Mouse (Mus musculus): ENCODE data around the gene Gm49361.

GRCm38 (mm10) chr14:57649501-57649900 is 96.4 kb downstream of the Gm49361 start:
- no peak for TF ChIP-seq CTCF (IDR thresholded peaks at IDR 0.05; ENCODE audit: insufficient read depth, low read length)
- no peak for TF ChIP-seq POLR2A (IDR thresholded peaks at IDR 0.05; ENCODE audit: borderline replicate concordance, extremely low read depth, low read depth, low read length)

Measured in lung, adult 2 months (tissue).